12 mouse cellular contexts compared by ENCODE assay signal in the genomic region with DNA sequence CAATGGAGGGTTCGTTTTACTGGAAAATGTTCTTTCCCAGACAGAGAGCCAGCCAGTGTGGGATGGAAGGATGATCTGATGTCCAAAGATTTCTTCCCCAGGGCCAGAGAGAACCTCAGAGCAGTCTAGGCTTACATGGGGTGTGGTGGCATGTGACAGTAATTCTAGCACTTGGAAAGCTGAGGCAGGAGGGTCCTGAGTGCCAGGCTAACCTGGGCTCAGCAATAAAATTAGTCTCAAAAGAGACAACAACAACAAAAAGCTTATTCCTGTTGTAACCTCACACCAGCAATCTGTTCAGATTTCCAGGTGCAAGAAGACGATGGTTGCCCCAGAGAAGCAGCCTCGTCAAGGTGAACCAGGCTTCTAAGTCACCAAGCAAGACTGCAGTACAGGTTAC. TPM values are rescaled to one million over a fixed set of nuclear protein-coding genes. Genes with fewer than 3 reads are reported as not detected.
DNase-seq lines count a peak whose midpoint lies in the region; ATAC-seq and TF ChIP-seq lines count a peak whose summit lies in the region.
"Had no signal": no experiment of that assay in that cellular context is flagged by ENCODE, and none has a peak within 500 bp of the region (broad histone marks: within the 10 kb centered on the region; RNA-seq: fewer than 3 reads in every experiment).

A gene (plus strand): TSS at position 301 of the 400 bp plus-strand sequence.

- H3K36me3 ChIP-seq in kidney, adult 2 months (ENCODE audit: control insufficient read depth, insufficient read depth, low read length), result no peaks in the 10 kb centered on the region
- H3K36me3 ChIP-seq in heart, postnatal 0 days (replicated peaks; ENCODE audit: control insufficient read depth, insufficient read depth, low read length), result no peaks in the 10 kb centered on the region
- H3K36me3 ChIP-seq: hindbrain, embryonic 12.5 days had no signal

- DNase-seq in kidney, adult 2 months, result no peak
- DNase-seq in kidney, adult 9 months, result no peak
- DNase-seq in urinary bladder, adult 2 months (ENCODE audit: low spot score), result no peak
- no peak for DNase-seq in urinary bladder, postnatal 25 days (ENCODE audit: low spot score)
- DNase-seq in heart, postnatal 0 days (ENCODE audit: low spot score), result no peak
- no peak for DNase-seq in cerebellum, adult 8-10 months
- DNase-seq in natural killer cell, adult 2 months (ENCODE audit: low spot score in 2 of 2), result no peak

- no peak for TF ChIP-seq CTCF in kidney, adult 2 months (conservative IDR thresholded peaks at IDR 0.05; ENCODE audit: insufficient read depth, insufficient read length, low read depth, low read length)
- TF ChIP-seq CTCF in heart, postnatal 0 days (IDR thresholded peaks at IDR 0.05; ENCODE audit: low read depth), result no peak

- no peaks in the 10 kb centered on the region for H3K9me3 ChIP-seq in heart, postnatal 0 days (replicated peaks; ENCODE audit: control insufficient read depth, low read length)
- H3K9me3 ChIP-seq: hindbrain, embryonic 12.5 days had no signal

- H3K4me1 ChIP-seq in kidney, adult 2 months (ENCODE audit: control insufficient read depth, insufficient read depth, low read length), result no peaks in the 10 kb centered on the region
- no peaks in the 10 kb centered on the region for H3K4me1 ChIP-seq in heart, postnatal 0 days (ENCODE audit: control insufficient read depth, insufficient read depth)
- H3K4me1 ChIP-seq: hindbrain, embryonic 12.5 days had no signal

- H3K27me3 ChIP-seq in kidney, adult 2 months (replicated peaks; ENCODE audit: control insufficient read depth, insufficient read depth, low read length), result no peaks in the 10 kb centered on the region
- H3K27me3 ChIP-seq in heart, postnatal 0 days (ENCODE audit: control insufficient read depth, insufficient read depth, low read length), result no peaks in the 10 kb centered on the region
- H3K27me3 ChIP-seq: hindbrain, embryonic 12.5 days had no signal

- TF ChIP-seq EP300 in heart, postnatal 0 days (IDR thresholded peaks at IDR 0.05; ENCODE audit: low read depth), result no peak

- no peak within 1 kb of the TSS for H3K4me2 ChIP-seq in heart, postnatal 0 days (ENCODE audit: low read depth, low read length)
- H3K4me2 ChIP-seq: hindbrain, embryonic 12.5 days had no signal

- no peak for ATAC-seq in heart, postnatal 0 days (ENCODE audit: insufficient read depth, low read depth)
- ATAC-seq: forebrain, embryonic 14.5 days had no signal

- H3K9ac ChIP-seq in heart, postnatal 0 days (replicated peaks; ENCODE audit: low read depth, low read length), result no peak within 1 kb of the TSS
- H3K9ac ChIP-seq: hindbrain, embryonic 12.5 days had no signal

- H3K4me3 ChIP-seq in kidney, adult 2 months (ENCODE audit: insufficient read depth, low read depth, low read length), result no peak within 1 kb of the TSS
- no peak within 1 kb of the TSS for H3K4me3 ChIP-seq in heart, postnatal 0 days (ENCODE audit: low read depth, low read length)
- H3K4me3 ChIP-seq: hindbrain, embryonic 12.5 days; layer of hippocampus, adult 2 months; myocyte had no signal

- no peak within 1 kb of the TSS for H3K27ac ChIP-seq in kidney, adult 2 months (ENCODE audit: insufficient read depth, low read depth, low read length)
- H3K27ac ChIP-seq in heart, postnatal 0 days (ENCODE audit: low read depth), result no peak within 1 kb of the TSS
- H3K27ac ChIP-seq: hindbrain, embryonic 12.5 days; layer of hippocampus, adult 2 months; macrophage had no signal

- TF ChIP-seq POLR2A in kidney, adult 2 months (IDR thresholded peaks at IDR 0.05; ENCODE audit: low read depth, low read length), result no peak

- WGBS in kidney, adult 2 months, result 83% methylated on average over 3 of the region's 3 CpGs
- WGBS in heart, postnatal 0 days, result 78% methylated on average over 3 of the region's 3 CpGs

RNA-seq across cellular contexts. Expression of the gene that starts here (rescaled TPM):
- 16.8 and 20.5 TPM in 2 replicates for polyA plus RNA-seq in kidney, adult 2 months (2012; rRNA removed)
- 117 and 143 TPM in 2 replicates for polyA plus RNA-seq in urinary bladder, adult 2 months (2012; rRNA removed)
- 31.3 and 39.4 TPM in 2 replicates for total RNA-seq in heart, postnatal 0 days (2014; rRNA removed; ENCODE audit: low replicate concordance)
- 61.1 and 73.5 TPM in 2 replicates for polyA plus RNA-seq in heart, postnatal 0 days (2015; fragmentation: Nextera tagmentation; extraction: Ambion mirVana)
- total RNA-seq: layer of hippocampus, adult 2 months had no signal
- polyA plus RNA-seq: macrophage had no signal
